Mouse (Mus musculus): ENCODE results near the gene Gnaq. TPM values are rescaled to one million over a fixed set of nuclear protein-coding genes. Genes with fewer than 3 reads are reported as not detected.

Gene Gnaq
- polyA plus RNA-seq, 1 experiment from 2014 or later: 59.0 TPM

- Histone ChIP-seq H3K9ac (replicated peaks; ENCODE audit: low read depth, low read length) (no peak overlapping the region), H3K9me3 (ENCODE audit: control insufficient read depth, low read length) (no peaks in the 10 kb centered on the region), H3K4me2 (ENCODE audit: low read depth, low read length) (no peak overlapping the region), H3K27ac (ENCODE audit: low read depth, low read length) (no peak overlapping the region), H3K27me3 (ENCODE audit: control insufficient read depth, insufficient read depth, low read length) (no peaks in the 10 kb centered on the region), H3K36me3 (ENCODE audit: control insufficient read depth, insufficient read depth, low read length) (no peaks in the 10 kb centered on the region), H3K4me1 (ENCODE audit: control insufficient read depth, insufficient read depth, low read length) (peaks cover 11% of the 10 kb centered on the region), H3K4me3 (ENCODE audit: low read depth, low read length) (no peak overlapping the region)
- no peak for ATAC-seq (ENCODE audit: low read depth)
- WGBS: 98% methylated on average over 2 of the region's 2 CpGs
Measured at GRCm38 (mm10) chr19:16201356-16201755, 68.7 kb downstream of the Gnaq start.

GRCm38 (mm10) chr19:16204776-16205680 is 72.4 kb downstream of the Gnaq start:
- no peak for ATAC-seq (ENCODE audit: low read depth)
- Histone ChIP-seq H3K36me3 (ENCODE audit: control insufficient read depth, insufficient read depth, low read length) (no peaks in the 10 kb centered on the region), H3K27me3 (ENCODE audit: control insufficient read depth, insufficient read depth, low read length) (no peaks in the 10 kb centered on the region), H3K9me3 (ENCODE audit: control insufficient read depth, low read length) (no peaks in the 10 kb centered on the region), H3K27ac (ENCODE audit: low read depth, low read length) (no peak overlapping the region), H3K4me1 (ENCODE audit: control insufficient read depth, insufficient read depth, low read length) (no peaks in the 10 kb centered on the region), H3K4me2 (ENCODE audit: low read depth, low read length) (no peak overlapping the region), H3K9ac (replicated peaks; ENCODE audit: low read depth, low read length) (no peak overlapping the region), H3K4me3 (ENCODE audit: low read depth, low read length) (no peak overlapping the region)
- WGBS: 86% methylated on average over 7 of the region's 7 CpGs

- Histone ChIP-seq H3K27me3 (ENCODE audit: control insufficient read depth, insufficient read depth, low read length) (no peaks in the 10 kb centered on the region), H3K27ac (ENCODE audit: low read depth, low read length) (no peak overlapping the region), H3K9ac (replicated peaks; ENCODE audit: low read depth, low read length) (no peak overlapping the region), H3K4me3 (ENCODE audit: low read depth, low read length) (no peak overlapping the region), H3K36me3 (ENCODE audit: control insufficient read depth, insufficient read depth, low read length) (no peaks in the 10 kb centered on the region), H3K4me1 (ENCODE audit: control insufficient read depth, insufficient read depth, low read length) (peaks cover 6% of the 10 kb centered on the region; the same call in 1 of the 2 replicates), H3K4me2 (ENCODE audit: low read depth, low read length) (no peak overlapping the region), H3K9me3 (ENCODE audit: control insufficient read depth, low read length) (no peaks in the 10 kb centered on the region)
- no peak for ATAC-seq (ENCODE audit: low read depth)
- WGBS: 91% methylated on average over 2 of the region's 2 CpGs
Measured at GRCm38 (mm10) chr19:16209616-16210015, 77.0 kb downstream of the Gnaq start.

- H3K9me3 ChIP-seq (ENCODE audit: control insufficient read depth, low read length): no peaks in the 10 kb centered on the region
- H3K4me3 ChIP-seq (ENCODE audit: low read depth, low read length): no peak overlapping the region
- no peak for ATAC-seq (ENCODE audit: low read depth)
- 78% methylated on average over 6 of the region's 6 CpGs for WGBS
- H3K36me3 ChIP-seq (ENCODE audit: control insufficient read depth, insufficient read depth, low read length): no peaks in the 10 kb centered on the region
- H3K9ac ChIP-seq (replicated peaks; ENCODE audit: low read depth, low read length): no peak overlapping the region
- H3K4me1 ChIP-seq (ENCODE audit: control insufficient read depth, insufficient read depth, low read length): peaks cover 13% of the 10 kb centered on the region; the same call in 1 of the 2 replicates
- no peaks in the 10 kb centered on the region for H3K27me3 ChIP-seq (ENCODE audit: control insufficient read depth, insufficient read depth, low read length)
- H3K4me2 ChIP-seq (ENCODE audit: low read depth, low read length): no peak overlapping the region
- H3K27ac ChIP-seq (ENCODE audit: low read depth, low read length): no peak overlapping the region
Measured at GRCm38 (mm10) chr19:16214946-16215345, 82.3 kb downstream of the Gnaq start.

- WGBS: 60% methylated on average over 2 of the region's 2 CpGs
Measured at GRCm38 (mm10) chr19:16215430-16216016, 82.9 kb downstream of the Gnaq start.

GRCm38 (mm10) chr19:16219978-16220377 is 87.3 kb downstream of the Gnaq start:
- Histone ChIP-seq H3K4me2 (ENCODE audit: low read depth, low read length) (no peak overlapping the region), H3K4me1 (ENCODE audit: control insufficient read depth, insufficient read depth, low read length) (peaks cover 4% of the 10 kb centered on the region; the same call in 1 of the 2 replicates), H3K27ac (ENCODE audit: low read depth, low read length) (no peak overlapping the region), H3K4me3 (ENCODE audit: low read depth, low read length) (no peak overlapping the region), H3K27me3 (ENCODE audit: control insufficient read depth, insufficient read depth, low read length) (no peaks in the 10 kb centered on the region), H3K9ac (replicated peaks; ENCODE audit: low read depth, low read length) (no peak overlapping the region), H3K36me3 (ENCODE audit: control insufficient read depth, insufficient read depth, low read length) (no peaks in the 10 kb centered on the region), H3K9me3 (ENCODE audit: control insufficient read depth, low read length) (no peaks in the 10 kb centered on the region)
- ATAC-seq (ENCODE audit: low read depth): no peak
- 87% methylated on average over 4 of the region's 4 CpGs for WGBS

More at GRCm38 (mm10) chr19:16215430-16216016, 82.9 kb downstream of the Gnaq start:
- Histone ChIP-seq H3K4me2 (ENCODE audit: low read depth, low read length) (no peak overlapping the region), H3K27ac (ENCODE audit: low read depth, low read length) (no peak overlapping the region), H3K27me3 (ENCODE audit: control insufficient read depth, insufficient read depth, low read length) (no peaks in the 10 kb centered on the region), H3K9me3 (ENCODE audit: control insufficient read depth, low read length) (no peaks in the 10 kb centered on the region), H3K4me3 (ENCODE audit: low read depth, low read length) (no peak overlapping the region), H3K4me1 (ENCODE audit: control insufficient read depth, insufficient read depth, low read length) (peaks cover 13% of the 10 kb centered on the region; the same call in 1 of the 2 replicates), H3K9ac (replicated peaks; ENCODE audit: low read depth, low read length) (no peak overlapping the region), H3K36me3 (ENCODE audit: control insufficient read depth, insufficient read depth, low read length) (no peaks in the 10 kb centered on the region)
- ATAC-seq (ENCODE audit: low read depth): peak; percentile 22; the same call in 1 of the 2 replicates

- Histone ChIP-seq H3K36me3 (ENCODE audit: control insufficient read depth, insufficient read depth, low read length) (0 out of 2 replicates have a peak, but pooled peaks cover 2% of the 10 kb centered on the region), H3K4me1 (ENCODE audit: control insufficient read depth, insufficient read depth, low read length) (no peaks in the 10 kb centered on the region), H3K4me3 (ENCODE audit: low read depth, low read length) (no peak overlapping the region), H3K27ac (ENCODE audit: low read depth, low read length) (no peak overlapping the region), H3K9me3 (ENCODE audit: control insufficient read depth, low read length) (no peaks in the 10 kb centered on the region), H3K27me3 (ENCODE audit: control insufficient read depth, insufficient read depth, low read length) (no peaks in the 10 kb centered on the region), H3K9ac (replicated peaks; ENCODE audit: low read depth, low read length) (no peak overlapping the region), H3K4me2 (ENCODE audit: low read depth, low read length) (no peak overlapping the region)
- 67% methylated on average over 3 of the region's 3 CpGs for WGBS
- ATAC-seq (ENCODE audit: low read depth): no peak
Measured at GRCm38 (mm10) chr19:16222526-16222925, 89.9 kb downstream of the Gnaq start.

- Histone ChIP-seq H3K27me3 (ENCODE audit: control insufficient read depth, insufficient read depth, low read length) (no peaks in the 10 kb centered on the region), H3K4me1 (ENCODE audit: control insufficient read depth, insufficient read depth, low read length) (no peaks in the 10 kb centered on the region), H3K9ac (replicated peaks; ENCODE audit: low read depth, low read length) (no peak overlapping the region), H3K27ac (ENCODE audit: low read depth, low read length) (no peak overlapping the region), H3K4me2 (ENCODE audit: low read depth, low read length) (no peak overlapping the region), H3K9me3 (ENCODE audit: control insufficient read depth, low read length) (no peaks in the 10 kb centered on the region), H3K36me3 (ENCODE audit: control insufficient read depth, insufficient read depth, low read length) (0 out of 2 replicates have a peak, but pooled peaks cover 2% of the 10 kb centered on the region), H3K4me3 (ENCODE audit: low read depth, low read length) (no peak overlapping the region)
- WGBS: 93% methylated on average over 3 of the region's 3 CpGs
- ATAC-seq (ENCODE audit: low read depth): no peak
Measured at GRCm38 (mm10) chr19:16223126-16223525, 90.5 kb downstream of the Gnaq start.

- Histone ChIP-seq H3K4me2 (ENCODE audit: low read depth, low read length) (no peak overlapping the region), H3K36me3 (ENCODE audit: control insufficient read depth, insufficient read depth, low read length) (0 out of 2 replicates have a peak, but pooled peaks cover 2% of the 10 kb centered on the region), H3K9me3 (ENCODE audit: control insufficient read depth, low read length) (no peaks in the 10 kb centered on the region), H3K4me3 (ENCODE audit: low read depth, low read length) (no peak overlapping the region), H3K9ac (replicated peaks; ENCODE audit: low read depth, low read length) (no peak overlapping the region), H3K4me1 (ENCODE audit: control insufficient read depth, insufficient read depth, low read length) (no peaks in the 10 kb centered on the region), H3K27ac (ENCODE audit: low read depth, low read length) (no peak overlapping the region), H3K27me3 (ENCODE audit: control insufficient read depth, insufficient read depth, low read length) (no peaks in the 10 kb centered on the region)
- no peak for ATAC-seq (ENCODE audit: low read depth)
- WGBS: 64% methylated on average over 2 of the region's 2 CpGs
Measured at GRCm38 (mm10) chr19:16224831-16225230, 92.2 kb downstream of the Gnaq start.

Measured in neural tube, embryonic 14.5 days (tissue).